Mouse (Mus musculus): ENCODE measurements around the gene Adh5. TPM values are rescaled to one million over a fixed set of nuclear protein-coding genes. Genes with fewer than 3 reads are reported as not detected.
A peak's percentile ranks its signal among the peaks of the same experiment; 100 is the strongest.
"Not testable (repeated sequence)": the region's sequence is repeated elsewhere in the genome, so short reads cannot be mapped to it uniquely, and the experiment has no call there.

Gene Adh5
- polyA plus RNA-seq, 1 experiment from 2014 or later, result 222 TPM

- no peak overlapping the region for H3K4me3 ChIP-seq (replicated peaks)
- H3K36me3 ChIP-seq, result peaks cover 33% of the 10 kb centered on the region
- peak; percentile 78 for ATAC-seq
- 74% methylated on average over 2 of the region's 2 CpGs for WGBS
- no peak overlapping the region for H3K4me2 ChIP-seq (replicated peaks)
- no peaks in the 10 kb centered on the region for H3K27me3 ChIP-seq (replicated peaks)
- no peaks in the 10 kb centered on the region for H3K4me1 ChIP-seq (replicated peaks)
- H3K27ac ChIP-seq, result no peak overlapping the region
- no peak overlapping the region for H3K9ac ChIP-seq
- H3K9me3 ChIP-seq, result no peaks in the 10 kb centered on the region
These were observed 20.2 kb downstream of the Adh5 start for GRCm38 (mm10) chr3:138463137-138463536.

GRCm38 (mm10) chr3:138463807-138464206 lies 20.9 kb downstream of the Adh5 start:
- H3K9ac ChIP-seq, result no peak overlapping the region
- H3K36me3 ChIP-seq, result peaks cover 34% of the 10 kb centered on the region
- no peak overlapping the region for H3K4me2 ChIP-seq (replicated peaks)
- H3K4me1 ChIP-seq (replicated peaks), result no peaks in the 10 kb centered on the region
- WGBS, result 73% methylated on average over 6 of the region's 6 CpGs
- H3K27ac ChIP-seq, result no peak overlapping the region
- H3K27me3 ChIP-seq (replicated peaks), result no peaks in the 10 kb centered on the region
- no peak for ATAC-seq
- no peaks in the 10 kb centered on the region for H3K9me3 ChIP-seq
- no peak overlapping the region for H3K4me3 ChIP-seq (replicated peaks)

- no peak for ATAC-seq
- Histone ChIP-seq H3K4me2 (replicated peaks) (no peak overlapping the region), H3K4me1 (replicated peaks) (no peaks in the 10 kb centered on the region), H3K9me3 (no peaks in the 10 kb centered on the region), H3K36me3 (peaks cover 31% of the 10 kb centered on the region), H3K27me3 (replicated peaks) (no peaks in the 10 kb centered on the region), H3K9ac (no peak overlapping the region), H3K4me3 (replicated peaks) (no peak overlapping the region), H3K27ac (no peak overlapping the region)
- WGBS, result 79% methylated on average over 16 of the region's 16 CpGs
These were observed 21.8 kb downstream of the Adh5 start for GRCm38 (mm10) chr3:138464573-138465147.

GRCm38 (mm10) chr3:138466656-138467055 lies 23.8 kb downstream of the Adh5 start:
- not testable (repeated sequence) for H3K27ac ChIP-seq; H3K9me3 ChIP-seq; H3K4me3 ChIP-seq (replicated peaks); H3K4me2 ChIP-seq (replicated peaks); H3K4me1 ChIP-seq (replicated peaks); H3K9ac ChIP-seq; H3K27me3 ChIP-seq (replicated peaks); ATAC-seq
- 91% methylated on average over 1 of the region's 1 CpGs for WGBS
- peaks cover 20% of the 10 kb centered on the region for H3K36me3 ChIP-seq

DNA sequence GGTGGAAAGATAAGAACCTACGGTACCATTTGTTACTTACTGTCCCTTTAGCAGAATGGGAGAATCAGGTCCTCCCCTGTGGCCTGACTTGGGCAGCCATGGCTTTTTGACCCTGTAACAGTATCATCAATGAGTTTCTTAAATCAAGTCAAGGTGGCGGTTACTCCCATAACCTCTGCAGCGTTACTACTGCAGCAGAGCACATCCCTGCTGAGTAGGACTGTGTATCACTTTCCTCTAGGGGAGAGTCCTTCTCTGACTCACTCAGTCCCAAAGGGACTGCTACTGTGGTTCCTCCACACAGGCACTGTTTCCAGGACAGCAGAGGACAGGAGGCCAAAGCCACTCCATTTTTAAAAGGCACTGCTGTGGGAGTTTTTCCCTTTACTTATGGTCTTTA lies 28.2 kb downstream of the Adh5 start:
- Histone ChIP-seq H3K27me3 (replicated peaks) (no peaks in the 10 kb centered on the region), H3K4me3 (replicated peaks) (no peak overlapping the region), H3K4me2 (replicated peaks) (no peak overlapping the region), H3K36me3 (peaks cover 18% of the 10 kb centered on the region), H3K27ac (no peak overlapping the region), H3K4me1 (replicated peaks) (no peaks in the 10 kb centered on the region), H3K9me3 (no peaks in the 10 kb centered on the region), H3K9ac (no peak overlapping the region)
- no peak for ATAC-seq
- 89% methylated on average over 3 of the region's 3 CpGs for WGBS

- Histone ChIP-seq H3K27ac (no peak overlapping the region), H3K9ac (no peak overlapping the region), H3K4me1 (replicated peaks) (no peaks in the 10 kb centered on the region), H3K9me3 (no peaks in the 10 kb centered on the region), H3K4me3 (replicated peaks) (no peak overlapping the region), H3K36me3 (0 out of 2 replicates have a peak, but pooled peaks cover 5% of the 10 kb centered on the region), H3K4me2 (replicated peaks) (no peak overlapping the region), H3K27me3 (replicated peaks) (no peaks in the 10 kb centered on the region)
- WGBS, result 93% methylated on average over 8 of the region's 8 CpGs
- ATAC-seq, result no peak
These were observed 36.6 kb downstream of the Adh5 start for GRCm38 (mm10) chr3:138479489-138479888.

DNA sequence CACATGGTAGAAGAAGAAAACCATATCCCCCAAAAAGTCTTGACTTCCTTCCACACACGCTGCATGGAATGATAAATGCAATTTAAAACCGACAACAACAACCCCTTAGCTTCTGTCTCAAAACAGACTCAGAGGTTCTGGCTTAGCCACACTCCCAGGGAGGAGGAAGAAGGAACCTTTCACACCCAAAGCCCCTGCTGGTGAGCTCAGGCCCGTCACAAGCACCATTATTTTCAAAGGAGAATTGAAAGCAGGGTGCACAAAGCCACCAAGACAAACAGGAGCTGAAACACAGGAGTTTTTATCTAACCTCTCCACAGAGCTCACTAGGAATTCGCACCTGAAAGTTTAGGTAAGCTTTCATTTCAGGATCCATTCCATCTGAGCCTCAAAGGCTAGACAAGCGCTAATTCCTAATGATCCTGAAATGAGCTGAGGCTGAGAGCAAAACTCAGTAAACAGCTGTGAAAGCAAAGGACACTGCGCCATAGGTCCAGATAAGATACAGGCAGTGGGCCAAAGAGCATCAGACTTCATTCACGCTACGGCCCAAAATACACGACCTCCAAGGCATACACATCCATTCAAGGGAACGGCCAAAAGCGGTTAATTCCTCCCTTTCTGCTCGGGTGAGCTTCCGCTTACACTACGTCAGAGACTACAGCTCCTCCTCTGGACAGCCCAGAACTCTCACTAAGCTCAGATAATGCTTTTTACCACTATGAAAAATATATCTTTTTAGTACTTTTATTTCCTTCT lies 38.8 kb downstream of the Adh5 start:
- Histone ChIP-seq H3K4me2 (replicated peaks) (no peak overlapping the region), H3K4me3 (replicated peaks) (no peak overlapping the region), H3K27ac (no peak overlapping the region), H3K36me3 (0 out of 2 replicates have a peak, but pooled peaks cover 5% of the 10 kb centered on the region), H3K9me3 (no peaks in the 10 kb centered on the region), H3K27me3 (replicated peaks) (no peaks in the 10 kb centered on the region), H3K9ac (no peak overlapping the region), H3K4me1 (replicated peaks) (no peaks in the 10 kb centered on the region)
- ATAC-seq, result no peak
- WGBS, result 75% methylated on average over 14 of the region's 14 CpGs

DNA sequence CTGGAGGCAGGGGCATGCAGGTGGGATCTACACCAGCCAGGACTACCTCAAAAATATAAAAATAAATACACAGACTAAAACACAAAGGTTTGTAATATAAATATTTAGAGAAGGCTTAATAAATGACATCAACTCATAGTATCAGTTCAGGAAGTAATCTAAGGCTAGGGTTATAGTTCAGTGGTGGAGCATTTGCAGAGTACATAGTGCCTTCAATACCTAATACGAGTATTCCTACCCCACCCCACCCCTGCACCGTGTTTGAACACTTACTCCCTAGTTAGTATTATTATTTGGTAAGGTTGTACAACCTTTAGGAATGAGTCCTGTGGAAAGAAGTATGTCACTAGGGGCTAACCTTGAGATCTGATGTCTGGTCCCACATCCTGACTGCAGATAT lies 40.3 kb downstream of the Adh5 start:
- no peaks in the 10 kb centered on the region for H3K9me3 ChIP-seq
- no peak overlapping the region for H3K4me3 ChIP-seq (replicated peaks)
- WGBS, result 73% methylated on average over 2 of the region's 2 CpGs
- H3K4me1 ChIP-seq (replicated peaks), result peaks cover 2% of the 10 kb centered on the region; the same call in 1 of the 2 replicates
- no peak overlapping the region for H3K27ac ChIP-seq
- H3K27me3 ChIP-seq (replicated peaks), result no peaks in the 10 kb centered on the region
- H3K4me2 ChIP-seq (replicated peaks), result no peak overlapping the region
- no peak for ATAC-seq
- H3K36me3 ChIP-seq, result 0 out of 2 replicates have a peak, but pooled peaks cover 5% of the 10 kb centered on the region
- no peak overlapping the region for H3K9ac ChIP-seq

DNA sequence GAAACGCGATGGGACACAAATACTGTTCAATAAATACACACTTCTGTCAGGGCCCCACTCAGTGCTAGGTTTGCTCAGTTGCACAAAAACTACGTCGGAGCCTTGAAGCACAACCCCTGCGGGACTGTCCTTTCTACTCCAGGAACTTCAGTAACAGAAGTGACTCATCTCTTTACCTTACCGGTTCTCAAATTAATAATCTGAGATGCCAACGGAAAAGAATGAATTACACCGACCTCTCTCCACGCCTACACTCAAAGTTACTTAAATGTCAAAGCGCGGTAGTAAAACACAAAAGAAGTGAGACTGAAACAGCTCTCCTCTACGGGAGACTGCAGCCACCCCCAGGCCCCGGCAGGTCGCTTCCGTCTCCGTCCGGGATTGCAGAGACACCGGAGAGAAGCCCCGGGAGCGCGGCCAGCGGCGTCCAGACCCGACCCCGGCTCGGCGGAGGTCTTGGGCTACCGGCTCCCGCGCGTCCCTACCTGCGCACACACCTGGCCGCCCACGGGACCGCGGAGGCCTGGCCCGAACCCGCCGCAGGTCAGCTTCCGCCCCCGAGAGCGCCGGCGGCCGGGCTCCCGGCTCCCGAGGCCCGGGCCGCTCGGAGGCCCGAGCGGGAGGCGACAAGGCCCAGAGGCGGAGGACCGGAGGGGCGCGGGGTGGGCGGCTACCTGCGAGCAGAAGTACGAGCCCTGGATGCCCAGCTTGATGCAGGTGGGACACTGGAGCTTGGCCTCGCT lies 45.9 kb downstream of the Adh5 start:
- Histone ChIP-seq H3K9me3 (no peaks in the 10 kb centered on the region), H3K36me3 (no peaks in the 10 kb centered on the region), H3K27me3 (replicated peaks) (no peaks in the 10 kb centered on the region), H3K4me1 (replicated peaks) (peaks cover 4% of the 10 kb centered on the region; the same call in 1 of the 2 replicates), H3K27ac (peak overlapping the region; percentile 81), H3K4me3 (replicated peaks) (peak overlapping the region; percentile 84), H3K9ac (peak overlapping the region; percentile 84), H3K4me2 (replicated peaks) (peak overlapping the region; percentile 60)
- WGBS, result under 1% methylated on average over 59 of the region's 61 CpGs
- peak; percentile 80 for ATAC-seq

- no peaks in the 10 kb centered on the region for H3K36me3 ChIP-seq
- H3K4me1 ChIP-seq (replicated peaks), result peaks cover 4% of the 10 kb centered on the region; the same call in 1 of the 2 replicates
- H3K4me2 ChIP-seq (replicated peaks), result peak within 1 kb of the TSS; percentile 60
- 0% methylated on average over 52 of the region's 65 CpGs for WGBS
- peak within 1 kb of the TSS; percentile 84 for H3K4me3 ChIP-seq (replicated peaks)
- peak within 1 kb of the TSS; percentile 81 for H3K27ac ChIP-seq
- H3K9me3 ChIP-seq, result no peaks in the 10 kb centered on the region
- peak; percentile 99 for ATAC-seq
- H3K9ac ChIP-seq, result peak within 1 kb of the TSS; percentile 84
- H3K27me3 ChIP-seq (replicated peaks), result no peaks in the 10 kb centered on the region
These were observed 46.6 kb downstream of the Adh5 start, which contains the start of gene Metap1 for GRCm38 (mm10) chr3:138489327-138490033. TSS of gene Metap1 (minus strand) at chr3:138489515.

- Histone ChIP-seq H3K4me3 (replicated peaks) (peak overlapping the region; percentile 84), H3K9me3 (no peaks in the 10 kb centered on the region), H3K4me1 (replicated peaks) (peaks cover 4% of the 10 kb centered on the region; the same call in 1 of the 2 replicates), H3K27ac (no peak overlapping the region), H3K27me3 (replicated peaks) (no peaks in the 10 kb centered on the region), H3K4me2 (replicated peaks) (peak overlapping the region; percentile 60), H3K9ac (peak overlapping the region; percentile 48; the same call in 1 of the 2 replicates), H3K36me3 (no peaks in the 10 kb centered on the region)
- WGBS, result 26% methylated on average over 6 of the region's 6 CpGs
- no peak for ATAC-seq
These were observed 47.1 kb downstream of the Adh5 start for GRCm38 (mm10) chr3:138490034-138490337.

- ATAC-seq, result no peak
- no peak overlapping the region for H3K4me3 ChIP-seq (replicated peaks)
- 82% methylated on average over 3 of the region's 3 CpGs for WGBS
These were observed 50.8 kb downstream of the Adh5 start for GRCm38 (mm10) chr3:138493668-138494067.

More at GRCm38 (mm10) chr3:138493668-138494067, 50.8 kb downstream of the Adh5 start:
- no peak overlapping the region for H3K4me2 ChIP-seq (replicated peaks)
- H3K36me3 ChIP-seq, result no peaks in the 10 kb centered on the region
- H3K27ac ChIP-seq, result no peak overlapping the region
- H3K4me1 ChIP-seq (replicated peaks), result no peaks in the 10 kb centered on the region
- H3K27me3 ChIP-seq (replicated peaks), result no peaks in the 10 kb centered on the region
- no peaks in the 10 kb centered on the region for H3K9me3 ChIP-seq
- H3K9ac ChIP-seq, result no peak overlapping the region
